Comparison of ENCODE assay signal across 14 mouse cellular contexts in the genomic region with DNA sequence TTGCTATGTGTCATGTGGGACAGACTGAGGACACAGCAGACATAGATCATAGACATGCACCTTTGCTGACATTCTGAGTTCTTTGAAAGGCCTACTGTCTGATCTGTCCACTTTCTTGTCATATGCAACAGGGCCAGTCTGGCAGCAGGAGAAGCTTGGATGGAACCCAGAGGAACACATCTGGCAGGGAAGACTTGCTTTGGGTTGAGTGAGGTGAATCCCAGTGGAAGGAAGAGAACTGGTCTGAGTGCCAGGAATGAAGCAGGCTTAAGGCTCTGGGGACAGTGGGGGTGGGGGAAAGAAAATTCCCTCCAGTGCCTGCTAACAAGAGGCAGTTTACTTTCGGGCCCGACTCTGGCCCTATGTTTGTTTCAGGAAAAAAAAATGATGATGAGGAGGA. TPM values are rescaled to one million over a fixed set of nuclear protein-coding genes. Genes with fewer than 3 reads are reported as not detected.
DNase-seq lines count a peak whose midpoint lies in the region; ATAC-seq lines count a peak whose summit lies in the region.
"Had no signal": no experiment of that assay in that cellular context is flagged by ENCODE, and none has a peak within 500 bp of the region (broad histone marks: within the 10 kb centered on the region; RNA-seq: fewer than 3 reads in every experiment).

No protein-coding gene starts in this region.

- no peak overlapping the region for H3K9ac ChIP-seq in hindbrain, embryonic 11.5 days (ENCODE audit: low read depth, low read length)
- H3K9ac ChIP-seq: forebrain, embryonic 12.5 days; limb, embryonic 13.5 days; midbrain, embryonic 13.5 days had no signal

- no peak for ATAC-seq in erythroblast, adult 5-6 weeks (replicated peaks; ENCODE audit: low FRiP score, poor library complexity, severe bottlenecking)
- no peak for ATAC-seq in hindbrain, embryonic 11.5 days (ENCODE audit: low FRiP score)
- ATAC-seq: midbrain, embryonic 13.5 days had no signal

- intact Hi-C loops in heart, postnatal 10 days (cut with DNase I), result no loop called here

- peak; percentile 46 for DNase-seq in testis, postnatal 14 days (ENCODE audit: low spot score)
- DNase-seq in testis, postnatal 10 days (ENCODE audit: low spot score), result no peak
- peak; percentile 34 for DNase-seq in gastrocnemius, postnatal 10 days
- peak; percentile 73 to 77 for DNase-seq in heart, postnatal 10 days
- no peak for DNase-seq in hindbrain, embryonic 11.5 days (ENCODE audit: low spot score)
- DNase-seq in urinary bladder, postnatal 4 days (ENCODE audit: low spot score in 2 of 2), result no peak
- DNase-seq: cerebellum, adult 11-12 months; kidney, adult 8-10 months; lung, postnatal 36 days; thymus, adult 2 months had no signal

- H3K4me1 ChIP-seq in hindbrain, embryonic 11.5 days (replicated peaks; ENCODE audit: control insufficient read depth, insufficient read depth, low read length), result no peaks in the 10 kb centered on the region
- H3K4me1 ChIP-seq: forebrain, embryonic 12.5 days; limb, embryonic 13.5 days; midbrain, embryonic 13.5 days had no signal

- WGBS in hindbrain, embryonic 11.5 days, result 92% methylated on average over 2 of the region's 2 CpGs

- H3K27ac ChIP-seq in hindbrain, embryonic 11.5 days (ENCODE audit: low read depth, low read length), result no peak overlapping the region
- H3K27ac ChIP-seq: forebrain, embryonic 12.5 days; limb, embryonic 13.5 days; midbrain, embryonic 13.5 days had no signal

- no peak overlapping the region for H3K4me3 ChIP-seq in hindbrain, embryonic 11.5 days (ENCODE audit: low read depth, low read length)
- H3K4me3 ChIP-seq: forebrain, embryonic 12.5 days; limb, embryonic 13.5 days; midbrain, embryonic 13.5 days had no signal

- H3K4me2 ChIP-seq in hindbrain, embryonic 11.5 days (replicated peaks; ENCODE audit: low read depth, low read length), result no peak overlapping the region
- H3K4me2 ChIP-seq: forebrain, embryonic 12.5 days; limb, embryonic 13.5 days; midbrain, embryonic 13.5 days had no signal

- H3K27me3 ChIP-seq in hindbrain, embryonic 11.5 days (ENCODE audit: control insufficient read depth, insufficient read depth, low read length), result no peaks in the 10 kb centered on the region
- H3K27me3 ChIP-seq: forebrain, embryonic 12.5 days; limb, embryonic 13.5 days; midbrain, embryonic 13.5 days had no signal

- no peaks in the 10 kb centered on the region for H3K9me3 ChIP-seq in hindbrain, embryonic 11.5 days (ENCODE audit: control insufficient read depth, low read length)
- H3K9me3 ChIP-seq: forebrain, embryonic 12.5 days; limb, embryonic 13.5 days; midbrain, embryonic 13.5 days had no signal

- H3K36me3 ChIP-seq in hindbrain, embryonic 11.5 days (ENCODE audit: control insufficient read depth, insufficient read depth, low read length), result peaks cover 57% of the 10 kb centered on the region

RNA-seq across cellular contexts. Expression of a gene that starts 11.0 kb away (rescaled TPM):
- total RNA-seq in gastrocnemius, postnatal 10 days (2021), result 10 to 100 TPM; 31.9 to 39.6 TPM
- 10 to 100 TPM; 48.9 to 51.9 TPM for total RNA-seq in heart, postnatal 10 days (2021)
- 19.0 and 22.3 TPM in 2 replicates for total RNA-seq in erythroblast, adult 5-6 weeks (2015; ENCODE audit: low replicate concordance)
- 14.7 and 17.7 TPM in 2 replicates for total RNA-seq in erythroblast, adult 5-6 weeks (2017; ENCODE audit: low replicate concordance)
- 30.5 and 33.7 TPM in 2 replicates for polyA plus RNA-seq in hindbrain, embryonic 11.5 days (2014; fragmentation: Nextera tagmentation; extraction: Ambion mirVana)

RNA-seq across cellular contexts. Expression of a gene that starts 24.7 kb away (rescaled TPM):
- total RNA-seq in gastrocnemius, postnatal 10 days (2021), result 10 to 100 TPM; 91.8 to 98.1 TPM
- 100 to 1,000 TPM; 117 to 119 TPM for total RNA-seq in heart, postnatal 10 days (2021)
- 45.2 and 59.1 TPM in 2 replicates for total RNA-seq in erythroblast, adult 5-6 weeks (2015; ENCODE audit: low replicate concordance)
- total RNA-seq in erythroblast, adult 5-6 weeks (2017; ENCODE audit: low replicate concordance), result 79.3 and 99.9 TPM in 2 replicates
- 68.1 and 70.1 TPM in 2 replicates for polyA plus RNA-seq in hindbrain, embryonic 11.5 days (2014; fragmentation: Nextera tagmentation; extraction: Ambion mirVana)

RNA-seq across cellular contexts. Expression of a gene that starts 43.1 kb away (rescaled TPM):
- total RNA-seq in gastrocnemius, postnatal 10 days (2021), result 10 to 100 TPM; 15.2 to 25.6 TPM
- 10 to 100 TPM; 43.6 to 45.5 TPM for total RNA-seq in heart, postnatal 10 days (2021)
- 64.9 and 68.1 TPM in 2 replicates for total RNA-seq in erythroblast, adult 5-6 weeks (2015; ENCODE audit: low replicate concordance)
- 11.2 and 12.0 TPM in 2 replicates for total RNA-seq in erythroblast, adult 5-6 weeks (2017; ENCODE audit: low replicate concordance)
- polyA plus RNA-seq in hindbrain, embryonic 11.5 days (2014; fragmentation: Nextera tagmentation; extraction: Ambion mirVana), result 1.0 and 1.1 TPM in 2 replicates

RNA-seq across cellular contexts. Expression of a gene that starts 49.3 kb away (rescaled TPM):
- 10 to 100 TPM; 10.5 to 10.9 TPM for total RNA-seq in gastrocnemius, postnatal 10 days (2021)
- total RNA-seq in heart, postnatal 10 days (2021), result 10 to 100 TPM; 12.3 to 14.3 TPM
- total RNA-seq in erythroblast, adult 5-6 weeks (2015; ENCODE audit: low replicate concordance), result 7.5 and 8.1 TPM in 2 replicates
- total RNA-seq in erythroblast, adult 5-6 weeks (2017; ENCODE audit: low replicate concordance), result 0.60 and 5.6 TPM in 2 replicates
- polyA plus RNA-seq in hindbrain, embryonic 11.5 days (2014; fragmentation: Nextera tagmentation; extraction: Ambion mirVana), result 33.1 and 34.8 TPM in 2 replicates

RNA-seq across cellular contexts. Expression of a gene that starts 54.9 kb away (rescaled TPM):
- under 1 TPM; 0.45 to 0.47 TPM for total RNA-seq in gastrocnemius, postnatal 10 days (2021)
- not detected for total RNA-seq in heart, postnatal 10 days (2021)
- total RNA-seq in erythroblast, adult 5-6 weeks (2015; ENCODE audit: low replicate concordance), result 0.96 TPM in 1 of 2 replicates, not detected in the other
- 0.09 TPM in 1 of 2 replicates, not detected in the other for total RNA-seq in erythroblast, adult 5-6 weeks (2017; ENCODE audit: low replicate concordance)
- 1.6 and 2.2 TPM in 2 replicates for polyA plus RNA-seq in hindbrain, embryonic 11.5 days (2014; fragmentation: Nextera tagmentation; extraction: Ambion mirVana)

Comparison
In these comparisons a context has a peak if more than half of its experiments do, and no peak if none do; other contexts are left out.
1. DNase-seq: peak in testis, postnatal 14 days (single experiment), gastrocnemius, postnatal 10 days (single experiment) and heart, postnatal 10 days (2 of 2); none in testis, postnatal 10 days (single experiment), hindbrain, embryonic 11.5 days (single experiment) and urinary bladder, postnatal 4 days (0 of 2).